Mouse (Mus musculus): ENCODE results near the gene Mgat4e.
A peak's percentile ranks its signal among the peaks of the same experiment; 100 is the strongest.

The Mgat4e gene

GRCm38 (mm10) chr1:134513312-134513860, 36.1 kb downstream of the Mgat4e start:
- DNase-seq = peak; percentile 26 to 30

DNA sequence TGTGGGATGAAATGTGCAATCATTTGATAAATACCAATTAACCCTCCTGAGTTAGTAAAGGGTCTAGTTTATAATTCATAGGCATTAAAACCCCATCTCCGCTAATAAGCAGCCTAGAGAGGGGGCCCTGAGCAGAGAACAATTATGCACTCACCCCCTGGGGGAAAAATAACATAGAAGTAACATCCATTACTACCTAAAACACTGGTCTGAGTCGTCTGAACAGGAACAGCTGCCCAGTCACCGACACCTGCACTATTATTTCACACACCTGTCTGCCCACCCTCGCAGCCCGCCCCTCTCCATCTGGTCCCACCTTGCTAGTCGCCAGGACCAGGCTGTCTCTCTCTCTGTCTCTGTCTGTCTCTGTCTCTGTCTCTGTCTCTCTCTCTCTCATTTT, 36.9 kb downstream of the Mgat4e start:
- no peak for DNase-seq

DNA sequence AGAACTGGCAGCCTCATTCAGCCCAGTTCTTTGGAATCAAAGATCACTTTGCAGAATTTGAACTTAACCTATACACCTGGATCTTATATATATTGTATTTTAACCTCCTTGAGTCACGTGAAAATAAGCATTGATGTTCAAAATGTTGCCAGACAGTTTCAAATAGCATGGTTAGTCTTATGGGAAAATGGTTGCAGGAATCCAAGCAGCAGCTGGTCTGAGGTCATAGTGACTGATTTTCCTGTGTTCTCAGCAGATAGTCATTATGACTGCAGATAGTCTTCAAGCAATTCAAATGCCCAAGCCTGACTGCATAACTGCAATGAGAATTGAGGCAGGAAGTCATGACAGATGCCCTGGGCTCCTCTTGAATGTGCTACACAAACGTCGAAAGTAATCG, 37.3 kb downstream of the Mgat4e start:
- no peak for DNase-seq

DNA sequence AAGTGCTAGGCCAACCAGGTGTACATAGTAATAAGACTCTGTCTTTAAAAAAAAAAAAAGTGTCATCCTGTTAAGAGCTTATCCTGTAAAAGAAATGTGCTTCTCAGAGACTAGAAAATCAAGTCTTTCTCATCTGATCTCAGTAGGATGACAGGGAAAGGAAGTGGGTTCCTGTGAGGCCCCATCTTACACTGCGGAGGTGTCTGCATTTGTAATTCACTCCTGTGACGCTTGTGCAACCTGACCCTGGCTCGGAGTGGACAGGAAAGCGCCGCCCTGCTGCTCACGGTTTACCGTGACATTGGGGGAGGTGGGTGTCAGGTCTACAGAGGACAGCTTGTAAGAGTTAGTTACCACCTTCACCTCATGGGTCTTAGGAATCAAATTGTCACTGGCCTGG, 39.5 kb downstream of the Mgat4e start:
- DNase-seq = no peak

DNA sequence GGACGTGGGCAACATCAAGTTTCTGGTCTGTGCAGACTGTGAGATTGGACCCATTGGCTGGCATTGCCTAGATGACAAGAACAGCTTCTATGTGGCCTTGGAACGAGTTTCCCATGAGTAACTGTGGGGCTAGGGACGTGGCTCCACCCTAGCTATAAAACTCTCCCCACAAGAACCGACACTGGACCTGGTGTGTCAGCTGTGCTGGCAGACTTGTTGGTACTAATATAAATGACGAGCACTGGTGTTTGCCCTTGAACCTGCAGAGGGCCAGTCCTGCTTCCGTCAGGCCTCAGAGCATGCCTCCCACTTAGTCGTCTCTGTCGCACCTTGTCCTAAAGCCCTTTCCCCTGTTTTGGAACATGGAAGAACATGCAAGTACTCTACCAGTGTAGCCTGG, 43.3 kb downstream of the Mgat4e start:
- DNase-seq = no peak

DNA sequence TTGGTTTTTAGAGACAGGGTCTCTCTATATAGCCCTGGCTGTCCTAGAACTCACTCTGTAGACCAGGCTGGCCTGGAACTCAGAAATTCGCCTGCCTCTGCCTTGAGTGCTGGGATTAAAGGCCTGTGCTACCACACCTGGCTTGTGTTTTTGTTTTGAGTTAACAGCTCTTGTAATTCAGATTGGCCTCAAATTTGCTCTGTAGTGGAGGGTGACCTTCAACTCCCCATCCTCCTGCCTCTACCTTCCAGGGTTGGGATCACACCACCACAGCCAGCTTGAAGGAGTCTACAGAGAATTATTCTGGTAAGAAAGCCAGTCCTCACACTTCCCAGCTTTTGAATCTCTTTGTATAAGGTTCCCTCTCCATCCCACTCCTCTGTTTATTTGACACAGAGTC, 48.6 kb downstream of the Mgat4e start:
- no peak for DNase-seq

DNA sequence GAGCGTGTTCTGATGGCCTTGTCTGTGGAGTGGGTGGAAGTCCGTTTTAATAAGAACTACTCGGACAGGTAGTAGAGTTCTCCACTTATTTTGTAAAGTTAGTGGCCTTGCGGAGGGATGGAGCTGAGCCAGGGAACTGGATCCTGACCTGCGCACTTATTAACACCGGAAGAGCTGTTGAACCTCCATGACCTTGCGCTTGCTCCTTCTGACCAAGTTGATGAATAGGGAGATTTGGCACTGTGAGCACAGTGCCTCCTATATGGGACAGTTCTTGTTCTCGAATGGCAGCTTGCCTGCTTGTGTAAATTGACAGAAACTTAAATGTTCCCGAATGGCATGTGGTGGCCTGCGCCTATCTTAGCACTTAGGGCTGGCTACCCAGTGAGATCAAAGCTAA, 53.5 kb downstream of the Mgat4e start:
- DNase-seq = no peak

DNA sequence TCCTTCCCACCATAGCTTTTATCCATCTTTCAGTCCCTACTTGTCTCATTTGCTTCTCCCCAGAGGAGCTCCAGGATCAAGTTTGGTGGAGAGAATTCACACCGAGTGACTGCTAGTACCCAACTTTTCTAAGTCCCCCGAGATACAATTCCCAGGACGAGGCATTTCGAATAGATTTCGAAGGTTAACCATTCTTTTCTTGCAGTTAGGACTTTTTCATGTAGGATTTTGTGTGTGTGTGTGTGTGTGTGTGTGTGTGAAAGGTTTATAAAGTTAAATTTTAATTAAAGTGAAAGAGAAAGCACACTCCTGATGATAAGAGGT, 54.3 kb downstream of the Mgat4e start:
- DNase-seq = no peak

GRCm38 (mm10) chr1:134494428-134495215, 54.9 kb downstream of the Mgat4e start, which contains the start of gene Rabif:
Gene Rabif (plus strand): TSS chr1:134494648.
- peak; percentile 99 to 100 for DNase-seq

DNA sequence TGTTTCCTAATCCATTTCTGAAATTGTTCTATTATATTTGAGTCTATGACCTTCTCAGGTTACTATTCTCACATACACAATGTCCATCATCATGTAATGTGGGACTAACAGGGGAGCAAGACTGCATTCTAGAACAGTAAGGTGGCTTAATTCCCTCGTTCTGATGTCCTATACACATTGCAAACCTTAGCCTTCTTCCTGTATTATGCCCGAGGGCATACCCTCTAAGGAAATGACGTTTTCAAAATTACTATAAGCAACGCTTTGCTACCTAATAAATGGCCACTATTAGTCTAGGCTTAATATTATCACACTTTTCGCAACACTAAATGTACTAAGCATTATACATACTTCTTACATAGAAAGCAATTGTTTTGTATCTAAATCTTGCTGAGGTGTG, 55.5 kb downstream of the Mgat4e start:
- DNase-seq = no peak

GRCm38 (mm10) chr1:134493496-134493895, 56.0 kb downstream of the Mgat4e start:
- peak in 1 of 2 experiments; percentile 21 for DNase-seq

DNA sequence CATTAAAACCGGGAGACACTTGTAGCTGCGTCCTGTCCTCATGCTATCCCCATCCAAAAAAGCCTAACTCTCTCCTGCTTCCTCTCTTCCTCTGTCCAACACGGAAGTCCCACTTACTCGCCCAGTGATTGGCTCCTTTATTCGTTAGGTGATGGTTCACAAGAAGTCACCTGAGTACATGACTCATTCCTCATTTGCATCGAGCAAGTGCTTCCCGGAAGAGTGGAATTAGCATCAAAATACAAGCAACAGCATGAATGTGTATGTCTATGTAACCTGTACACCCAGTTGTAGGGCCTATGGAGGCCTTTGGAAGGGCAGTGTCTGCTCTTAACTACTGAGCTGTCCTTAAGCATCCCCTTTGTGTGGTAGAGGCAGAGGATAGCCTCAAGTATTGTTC, 57.2 kb downstream of the Mgat4e start:
- DNase-seq = no peak

All from cerebellum, postnatal 14 days (tissue).